Mouse (Mus musculus): Measurements from ENCODE around the gene Saa3.
A peak's percentile ranks its signal among the peaks of the same experiment; 100 is the strongest.
"Not testable (repeated sequence)": the region's sequence is repeated elsewhere in the genome, so short reads cannot be mapped to it uniquely, and the experiment has no call there.

The Saa3 gene

DNA sequence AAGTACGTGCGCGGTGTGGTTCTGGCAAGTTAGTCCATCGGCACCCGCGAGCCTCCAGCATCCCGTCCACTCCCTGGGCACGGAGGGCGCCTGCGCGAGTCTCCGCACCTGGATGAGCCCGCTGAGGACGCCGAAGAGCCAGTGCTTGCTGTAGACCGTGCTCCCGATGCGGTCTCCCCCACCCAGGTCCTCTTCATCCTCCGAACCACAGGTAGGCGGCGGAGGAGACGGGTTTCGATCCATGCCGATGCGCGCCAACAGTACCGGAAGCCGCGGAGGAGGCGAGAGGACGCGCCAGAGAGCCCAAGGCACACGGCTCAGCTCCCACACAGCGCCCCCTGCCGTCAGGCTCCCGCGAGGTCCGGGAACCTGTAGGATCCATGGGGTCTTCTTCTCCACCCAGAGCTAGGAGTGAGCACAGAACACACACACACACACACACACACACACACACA, 5.1 kb downstream of the Saa3 start, which contains the start of gene Saal1:
Gene Saal1 (minus strand): TSS at position 291 of the 455 bp plus-strand sequence.
- DNase-seq (ENCODE audit: low read depth) = peak; percentile 95

DNA sequence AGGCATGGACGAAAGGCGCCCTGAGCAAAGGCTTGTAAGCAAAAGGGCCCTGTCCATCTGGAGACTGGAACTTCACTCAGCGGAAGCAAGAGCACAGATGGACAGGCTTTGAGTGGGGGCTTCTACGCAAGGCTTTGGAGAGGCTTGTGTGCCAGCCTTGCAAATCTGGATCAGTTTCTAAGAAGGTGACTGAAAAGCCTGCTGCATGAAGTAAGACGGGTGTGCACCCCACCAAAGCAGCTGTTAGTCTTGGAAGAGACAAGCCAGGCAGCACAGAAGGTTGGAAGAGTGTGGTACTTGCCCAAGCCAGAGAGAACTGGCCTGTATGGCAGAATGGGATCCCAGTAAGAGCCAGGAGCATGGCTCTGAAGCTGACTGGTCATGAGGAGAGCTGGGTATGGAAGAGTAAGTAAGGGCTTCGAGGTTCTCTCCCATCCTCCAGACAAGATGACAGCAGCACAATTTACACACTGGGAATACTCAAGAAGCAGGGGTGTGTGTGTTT, 14.9 kb downstream of the Saa3 start:
- DNase-seq (ENCODE audit: low read depth) = no peak

DNA sequence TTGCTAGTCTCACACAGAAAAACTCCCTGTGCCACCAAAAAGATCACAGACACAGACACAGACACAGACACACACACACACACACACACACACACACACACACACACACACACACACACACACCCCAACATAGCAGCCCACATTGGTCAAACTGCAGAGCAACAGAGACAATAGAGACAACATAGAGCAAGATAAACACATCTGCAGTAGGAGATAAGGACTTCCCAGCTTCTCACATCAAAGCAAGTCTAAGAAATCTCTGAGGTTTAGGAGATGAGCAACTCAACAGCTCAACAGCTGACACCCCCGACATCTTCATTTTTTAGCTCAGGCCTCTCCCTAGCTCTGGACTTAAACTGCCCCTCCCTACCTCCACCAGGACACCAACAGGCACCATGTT, 18.7 kb downstream of the Saa3 start:
- no peak for DNase-seq (ENCODE audit: low read depth)

DNA sequence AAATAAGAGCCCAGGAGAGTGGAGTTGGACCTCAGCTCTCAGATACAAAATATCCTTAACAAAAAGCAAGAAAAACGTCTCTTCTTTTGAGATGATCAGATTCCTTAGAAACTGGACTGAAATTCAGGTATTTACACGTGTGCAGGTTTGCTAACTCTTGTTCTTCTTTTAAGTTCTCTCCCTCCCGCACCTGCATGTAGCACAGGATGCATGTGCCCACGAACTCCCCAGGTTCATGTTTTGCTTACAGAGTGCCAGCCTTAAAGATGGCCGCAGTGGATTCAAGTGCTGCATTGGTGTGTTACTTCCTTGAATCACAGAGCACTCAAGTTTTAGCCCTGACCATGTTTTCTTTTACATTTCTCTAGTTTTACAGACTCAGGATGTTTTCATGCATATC, 28.7 kb downstream of the Saa3 start:
- DNase-seq (ENCODE audit: low read depth) = peak; percentile 30

DNA sequence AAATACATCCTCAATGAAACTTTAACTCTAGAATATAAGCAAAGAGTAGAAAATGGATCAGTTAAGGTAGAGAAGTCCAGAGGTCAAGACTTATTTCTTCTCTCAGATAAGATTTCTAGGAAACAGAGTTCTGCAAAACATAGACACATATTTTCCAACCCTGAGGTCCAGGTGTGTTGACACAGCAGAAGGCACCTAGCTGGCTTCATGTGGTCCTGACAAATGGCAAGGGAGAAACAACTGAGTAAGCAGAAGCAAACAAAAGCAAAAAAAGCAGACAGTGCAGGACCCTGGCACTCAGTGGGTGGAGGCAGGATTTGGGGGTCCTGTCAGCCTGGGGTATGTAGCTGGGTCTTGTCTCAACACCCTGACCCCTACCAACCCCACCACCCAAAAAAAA, 34.8 kb downstream of the Saa3 start:
- DNase-seq (ENCODE audit: low read depth) = no peak

DNA sequence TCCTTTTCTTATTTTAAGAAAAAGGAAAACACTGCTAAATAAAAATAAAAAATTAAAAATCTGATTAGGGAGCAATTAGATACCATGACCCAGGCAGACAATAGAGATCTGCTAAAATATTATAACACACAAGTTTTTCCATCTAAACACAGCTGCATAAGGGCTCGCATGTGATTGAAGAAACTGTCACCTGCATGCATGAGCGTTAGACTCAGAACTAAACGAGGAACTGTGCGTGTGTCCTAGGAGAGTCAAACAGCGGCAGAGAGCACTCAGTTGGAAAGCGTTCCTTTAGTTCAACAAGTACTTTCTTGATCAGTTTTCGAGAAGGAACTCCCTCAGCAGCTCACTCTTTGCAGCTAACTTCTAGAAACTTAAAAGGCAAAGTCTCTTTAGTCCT, 36.5 kb downstream of the Saa3 start:
- DNase-seq (ENCODE audit: low read depth) = not testable (repeated sequence)

DNA sequence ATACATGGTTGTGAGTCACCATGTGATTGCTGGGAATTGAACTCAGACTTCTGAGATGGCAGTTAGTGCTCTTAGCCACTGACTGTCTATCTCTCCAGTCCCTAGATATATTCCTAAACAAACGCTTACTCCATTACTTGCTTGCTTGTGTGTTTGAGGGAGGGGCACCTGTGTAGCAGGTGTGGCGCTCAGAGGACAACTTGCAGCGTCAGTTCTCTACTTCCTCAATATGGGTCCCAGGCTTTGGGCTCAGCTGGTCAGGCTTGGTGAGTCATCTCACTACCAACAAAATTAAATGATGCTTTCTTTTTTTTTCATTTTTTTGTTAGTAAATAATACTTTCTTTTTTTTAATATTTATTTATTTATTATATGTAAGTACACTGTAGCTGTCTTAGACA, 37.1 kb downstream of the Saa3 start:
- DNase-seq (ENCODE audit: low read depth) = no peak

DNA sequence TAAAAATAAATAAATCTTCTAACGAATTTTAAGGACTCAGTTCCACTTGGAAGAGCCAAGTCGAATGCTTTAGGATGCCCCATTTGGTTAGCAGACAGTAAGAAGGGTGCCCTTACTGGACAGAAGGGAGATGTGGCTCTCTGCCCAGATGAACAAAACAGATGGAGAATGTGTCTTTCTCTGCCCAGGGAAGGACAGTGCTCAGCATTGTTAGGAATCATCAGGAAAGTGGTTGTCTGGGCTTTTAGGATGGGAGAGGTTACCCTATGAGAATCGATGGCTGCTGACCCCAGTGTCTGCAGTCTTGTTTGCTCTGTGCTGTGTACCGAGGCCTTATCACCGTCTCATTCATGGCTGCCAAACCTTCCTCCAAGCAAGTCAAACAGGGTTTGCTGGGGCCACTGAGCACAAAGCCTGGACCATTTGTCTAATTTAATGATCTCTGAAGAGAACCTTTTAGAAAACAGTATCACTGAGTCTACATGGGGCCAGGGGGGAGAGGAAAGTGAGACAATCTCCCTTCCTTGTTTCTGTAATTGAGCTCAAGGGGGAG, 38.6 kb downstream of the Saa3 start:
- DNase-seq (ENCODE audit: low read depth) = no peak

DNA sequence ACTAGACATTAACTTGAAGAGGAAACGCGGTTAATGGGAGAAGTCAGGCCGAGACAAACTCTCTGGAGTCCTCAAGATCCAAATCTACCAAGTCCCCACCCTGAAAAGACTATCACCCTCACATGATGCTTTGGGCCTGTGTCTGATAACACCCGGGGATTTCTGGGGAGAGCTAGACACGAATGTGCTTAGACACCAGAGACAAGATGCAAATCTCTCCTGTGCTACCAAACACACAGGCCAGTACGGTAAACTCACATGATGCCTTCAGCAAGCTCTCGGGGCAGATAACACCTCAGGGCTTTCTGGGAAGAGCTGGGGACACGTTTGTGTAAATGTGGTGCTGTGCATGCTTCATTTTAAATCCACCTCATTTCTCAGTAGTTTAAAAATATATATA, 39.6 kb downstream of the Saa3 start:
- DNase-seq (ENCODE audit: low read depth) = no peak

DNA sequence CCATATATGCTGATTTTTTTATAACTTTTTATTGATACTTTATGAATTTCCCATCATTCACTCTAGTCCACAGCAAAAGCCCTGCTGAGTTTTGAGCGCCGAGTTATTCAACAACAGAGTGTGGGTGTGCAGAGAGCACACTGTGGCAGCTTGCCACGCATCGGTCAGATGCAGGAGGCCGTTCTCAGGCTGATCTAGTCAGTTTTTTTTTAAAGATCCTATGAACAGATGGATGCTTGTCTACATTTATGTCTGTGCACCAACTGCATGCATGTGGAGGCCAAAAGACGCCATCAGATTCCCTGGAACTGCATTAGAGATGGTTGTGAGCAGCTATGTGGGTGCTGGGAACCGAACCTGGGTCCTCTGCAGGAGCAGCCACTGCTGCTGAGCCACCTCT, 40.4 kb downstream of the Saa3 start:
- DNase-seq (ENCODE audit: low read depth) = no peak

DNA sequence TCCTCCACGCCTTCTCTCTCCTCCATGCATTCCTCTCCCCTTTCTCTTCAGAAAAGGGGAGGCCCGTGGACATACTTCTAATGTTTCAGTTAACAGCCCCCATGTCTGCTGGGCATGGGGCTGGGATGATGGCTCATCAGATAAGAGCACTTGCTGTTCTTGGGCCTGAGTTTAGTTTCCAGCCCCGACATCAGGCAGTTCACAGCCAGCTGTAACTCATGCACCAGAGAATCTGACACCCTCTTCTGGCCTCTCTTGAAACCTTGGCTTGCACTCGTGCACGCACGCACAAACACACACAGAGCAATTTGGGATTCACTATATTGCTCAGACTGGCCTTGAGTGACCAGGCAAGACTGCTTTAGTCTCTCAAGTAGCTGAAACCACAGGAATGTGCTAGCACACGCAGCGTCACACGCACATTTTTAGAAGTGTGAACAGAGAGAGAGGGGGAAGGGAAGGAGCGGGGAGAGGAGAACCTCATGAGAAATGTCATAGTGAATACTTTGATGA, 43.3 kb downstream of the Saa3 start, which contains the start of gene Tph1:
Gene Tph1 (minus strand): TSS at position 378 of the 513 bp plus-strand sequence.
- DNase-seq (ENCODE audit: low read depth) = no peak

DNA sequence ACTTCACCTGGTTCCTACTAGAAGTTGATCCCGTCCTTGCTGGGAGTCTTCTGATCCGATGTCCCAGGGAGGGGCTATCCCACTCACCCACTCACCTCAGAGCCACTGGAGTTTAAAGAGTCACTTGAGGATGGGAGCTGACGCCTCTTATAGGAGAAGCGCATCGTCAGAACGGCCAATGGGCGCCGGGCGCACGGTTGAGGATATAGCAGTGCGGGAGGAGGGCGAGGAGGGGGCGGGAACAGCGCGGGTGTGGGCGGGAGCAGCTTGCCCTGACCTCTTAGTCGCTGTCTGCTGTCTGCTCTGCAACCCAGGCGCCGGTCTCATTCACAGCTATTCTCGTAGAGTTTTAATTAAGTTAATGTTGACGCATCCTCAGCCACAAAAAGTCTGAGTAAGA, 48.2 kb downstream of the Saa3 start:
- DNase-seq (ENCODE audit: low read depth) = no peak

DNA sequence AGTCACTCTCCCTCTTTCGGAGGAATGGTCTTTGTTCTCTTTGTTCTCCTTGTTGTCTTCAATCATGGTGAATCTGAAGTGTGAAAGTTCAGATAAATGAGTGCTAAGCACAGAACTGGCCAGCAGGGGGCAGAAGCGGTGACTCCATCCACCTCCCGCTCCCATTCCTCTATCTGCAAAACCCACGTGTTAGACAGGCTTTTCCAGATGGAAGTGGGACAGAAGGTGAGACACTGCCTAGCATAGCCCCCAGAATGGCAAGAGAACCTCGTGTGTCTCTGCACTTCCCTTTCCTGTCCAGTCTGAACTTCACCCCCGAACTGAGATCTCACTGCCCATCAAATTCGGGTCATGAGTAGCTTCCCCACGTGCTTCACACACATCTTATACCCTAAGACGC, 50.3 kb downstream of the Saa3 start:
- peak; percentile 18 for DNase-seq (ENCODE audit: low read depth)
